Mouse (Mus musculus): Measurements from ENCODE around the gene Serp2. TPM values are rescaled to one million over a fixed set of nuclear protein-coding genes. Genes with fewer than 3 reads are reported as not detected.

The Serp2 gene
- polyA plus RNA-seq, 1 experiment from 2014 or later: 23.3 TPM

- Histone ChIP-seq H3K36me3 (peaks cover 25% of the 10 kb centered on the region), H3K9ac (peak overlapping the region; percentile 98), H3K4me1 (peaks cover 18% of the 10 kb centered on the region), H3K27me3 (no peaks in the 10 kb centered on the region), H3K4me3 (peak overlapping the region; percentile 83), H3K9me3 (no peaks in the 10 kb centered on the region), H3K4me2 (replicated peaks) (peak overlapping the region; percentile 93), H3K27ac (peak overlapping the region; percentile 100)
- WGBS: under 1% methylated on average over 10 of the region's 10 CpGs
- ATAC-seq (ENCODE audit: insufficient number of reproducible peaks, insufficient read depth, low FRiP score, low TSS enrichment): no peak
Observed at GRCm38 (mm10) chr14:76505101-76505438, 51.6 kb downstream of the Serp2 start.

- no peaks in the 10 kb centered on the region for H3K9me3 ChIP-seq
- peaks cover 22% of the 10 kb centered on the region for H3K4me1 ChIP-seq
- peak overlapping the region; percentile 93 for H3K4me2 ChIP-seq (replicated peaks)
- peak; percentile 95 for ATAC-seq (ENCODE audit: insufficient number of reproducible peaks, insufficient read depth, low FRiP score, low TSS enrichment)
- peak overlapping the region; percentile 98 for H3K9ac ChIP-seq
- under 1% methylated on average over 44 of the region's 52 CpGs for WGBS
- H3K4me3 ChIP-seq: peak overlapping the region; percentile 83
- peak overlapping the region; percentile 100 for H3K27ac ChIP-seq
- peaks cover 22% of the 10 kb centered on the region for H3K36me3 ChIP-seq
- H3K27me3 ChIP-seq: no peaks in the 10 kb centered on the region
Observed at GRCm38 (mm10) chr14:76504121-76504737, 52.5 kb downstream of the Serp2 start.

DNA sequence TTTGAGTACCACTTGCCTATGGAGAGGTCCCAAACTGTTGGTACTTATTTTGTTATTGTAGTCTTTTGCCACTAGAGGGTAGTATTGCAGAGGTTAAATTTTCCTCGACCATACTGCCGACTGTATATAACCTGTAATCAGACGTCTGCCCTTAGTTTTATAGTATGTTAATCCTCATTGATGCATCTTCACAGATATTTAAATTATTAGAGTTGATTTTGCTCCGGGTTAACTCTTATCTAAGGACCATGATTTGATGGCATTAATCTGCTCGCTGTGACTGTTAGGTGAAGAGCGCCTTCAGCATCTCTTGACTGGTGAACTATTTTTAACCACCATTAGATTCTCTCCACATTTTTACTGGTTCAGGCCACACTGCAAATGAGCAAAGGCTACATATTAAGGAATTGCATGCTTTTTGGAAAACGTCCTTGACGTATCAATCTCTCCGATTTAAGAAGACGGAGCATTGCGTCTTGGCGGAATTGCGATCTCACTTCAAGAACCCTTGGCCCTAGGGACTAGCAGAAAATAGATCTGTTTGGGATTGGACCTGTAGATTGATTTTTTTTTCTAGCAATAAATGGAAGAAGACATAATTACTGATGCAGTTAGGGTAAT lies 53.3 kb downstream of the Serp2 start:
- Histone ChIP-seq H3K9ac (no peak overlapping the region), H3K9me3 (no peaks in the 10 kb centered on the region), H3K4me1 (peaks cover 22% of the 10 kb centered on the region), H3K4me3 (peak overlapping the region; percentile 83), H3K36me3 (peaks cover 19% of the 10 kb centered on the region), H3K27ac (peak overlapping the region; percentile 100), H3K4me2 (replicated peaks) (peak overlapping the region; percentile 93), H3K27me3 (no peaks in the 10 kb centered on the region)
- ATAC-seq (ENCODE audit: insufficient number of reproducible peaks, insufficient read depth, low FRiP score, low TSS enrichment): no peak
- WGBS: 6% methylated on average over 13 of the region's 13 CpGs

DNA sequence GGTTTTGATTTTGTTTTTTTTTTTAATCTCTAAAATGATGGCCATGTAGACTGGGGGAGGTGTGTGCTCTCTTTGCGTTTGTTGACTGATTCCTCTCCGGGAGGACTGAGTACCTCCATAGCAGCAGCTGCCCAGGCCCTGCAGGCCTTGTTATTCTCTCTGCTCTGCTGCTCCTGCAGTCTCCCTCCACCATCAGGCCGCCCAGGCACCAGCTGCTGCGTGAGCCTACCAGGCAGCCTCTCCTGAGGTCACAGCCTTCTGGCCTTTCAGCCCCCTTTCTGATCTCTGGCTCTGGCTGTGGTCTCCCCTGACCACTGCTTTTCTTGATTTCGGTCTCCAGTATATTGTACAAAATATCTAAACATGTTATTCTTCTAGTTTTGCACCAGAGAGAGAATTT lies 56.7 kb downstream of the Serp2 start:
- 38% methylated on average over 5 of the region's 5 CpGs for WGBS
- H3K27me3 ChIP-seq: no peaks in the 10 kb centered on the region
- no peak for ATAC-seq (ENCODE audit: insufficient number of reproducible peaks, insufficient read depth, low FRiP score, low TSS enrichment)
- H3K4me1 ChIP-seq: peaks cover 10% of the 10 kb centered on the region
- no peaks in the 10 kb centered on the region for H3K9me3 ChIP-seq
- H3K9ac ChIP-seq: no peak overlapping the region
- no peak overlapping the region for H3K4me2 ChIP-seq (replicated peaks)
- H3K4me3 ChIP-seq: no peak overlapping the region
- H3K27ac ChIP-seq: no peak overlapping the region
- no peaks in the 10 kb centered on the region for H3K36me3 ChIP-seq

GRCm38 (mm10) chr14:76499492-76499891 lies 57.2 kb downstream of the Serp2 start:
- Histone ChIP-seq H3K36me3 (no peaks in the 10 kb centered on the region), H3K4me2 (replicated peaks) (no peak overlapping the region), H3K27ac (no peak overlapping the region), H3K4me1 (peaks cover 15% of the 10 kb centered on the region), H3K9ac (no peak overlapping the region), H3K4me3 (no peak overlapping the region), H3K27me3 (no peaks in the 10 kb centered on the region), H3K9me3 (no peaks in the 10 kb centered on the region)
- WGBS: 83% methylated on average over 6 of the region's 6 CpGs
- ATAC-seq (ENCODE audit: insufficient number of reproducible peaks, insufficient read depth, low FRiP score, low TSS enrichment): no peak

DNA sequence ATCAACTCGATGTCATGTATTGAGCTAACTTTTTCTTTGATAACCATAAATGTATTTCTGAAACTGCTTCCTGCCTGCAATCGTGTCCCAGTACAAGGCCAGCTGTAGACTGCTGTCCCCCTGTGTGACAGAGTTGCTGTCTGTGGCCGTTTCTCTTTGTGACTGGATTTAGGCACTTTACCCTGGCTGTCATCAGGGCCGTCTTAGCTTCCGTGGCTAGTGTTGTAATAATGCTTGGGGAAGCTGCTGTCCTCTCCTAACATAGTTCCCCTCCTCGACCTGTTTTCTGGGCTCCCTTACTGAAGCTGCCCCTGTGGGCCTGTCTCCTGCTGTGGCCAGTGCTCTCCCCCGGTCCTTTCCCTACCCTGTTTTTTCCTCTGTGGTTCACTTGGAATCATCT lies 58.5 kb downstream of the Serp2 start:
- no peak for ATAC-seq (ENCODE audit: insufficient number of reproducible peaks, insufficient read depth, low FRiP score, low TSS enrichment)
- no peak overlapping the region for H3K4me2 ChIP-seq (replicated peaks)

DNA sequence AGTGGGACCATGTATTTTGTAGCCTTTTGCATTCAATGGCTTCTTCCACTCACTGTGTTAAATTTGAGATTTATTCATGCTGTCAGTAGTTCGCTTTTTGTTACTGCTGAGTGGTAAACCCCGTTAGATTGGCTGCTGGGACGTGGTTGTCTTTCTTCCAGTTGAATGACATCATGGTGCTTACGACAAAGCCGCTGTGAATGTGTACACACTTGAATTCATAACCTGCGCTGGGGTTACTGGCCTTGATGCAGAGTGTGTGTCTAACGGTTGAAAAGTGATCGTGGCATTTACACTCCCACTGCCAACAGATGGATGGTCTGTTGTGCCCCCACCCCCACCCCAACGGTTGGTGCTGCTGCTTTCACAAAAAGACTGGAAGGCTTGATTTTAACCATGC lies 59.5 kb downstream of the Serp2 start:
- ATAC-seq (ENCODE audit: insufficient number of reproducible peaks, insufficient read depth, low FRiP score, low TSS enrichment): no peak
- Histone ChIP-seq H3K27ac (no peak overlapping the region), H3K36me3 (no peaks in the 10 kb centered on the region), H3K9me3 (no peaks in the 10 kb centered on the region), H3K9ac (no peak overlapping the region), H3K27me3 (no peaks in the 10 kb centered on the region), H3K4me1 (peaks cover 15% of the 10 kb centered on the region), H3K4me3 (no peak overlapping the region), H3K4me2 (replicated peaks) (no peak overlapping the region)
- 80% methylated on average over 9 of the region's 9 CpGs for WGBS

More for the DNA sequence above, 58.5 kb downstream of the Serp2 start:
- Histone ChIP-seq H3K4me3 (no peak overlapping the region), H3K4me1 (peaks cover 15% of the 10 kb centered on the region), H3K27me3 (no peaks in the 10 kb centered on the region), H3K36me3 (no peaks in the 10 kb centered on the region), H3K9ac (no peak overlapping the region), H3K9me3 (no peaks in the 10 kb centered on the region), H3K27ac (no peak overlapping the region; the same call in 1 of the 2 replicates)
- WGBS: 52% methylated on average over 7 of the region's 7 CpGs

- WGBS: 28% methylated on average over 5 of the region's 5 CpGs
- ATAC-seq (ENCODE audit: insufficient number of reproducible peaks, insufficient read depth, low FRiP score, low TSS enrichment): no peak
- no peak overlapping the region for H3K4me2 ChIP-seq (replicated peaks)
- H3K9me3 ChIP-seq: no peaks in the 10 kb centered on the region
- no peak overlapping the region for H3K4me3 ChIP-seq
- H3K36me3 ChIP-seq: no peaks in the 10 kb centered on the region
- no peaks in the 10 kb centered on the region for H3K27me3 ChIP-seq
- H3K4me1 ChIP-seq: peaks cover 11% of the 10 kb centered on the region
- H3K27ac ChIP-seq: peak overlapping the region; percentile 46; the same call in 1 of the 2 replicates
- H3K9ac ChIP-seq: no peak overlapping the region; the same call in 1 of the 2 replicates
Observed at GRCm38 (mm10) chr14:76495022-76495421, 61.7 kb downstream of the Serp2 start.

DNA sequence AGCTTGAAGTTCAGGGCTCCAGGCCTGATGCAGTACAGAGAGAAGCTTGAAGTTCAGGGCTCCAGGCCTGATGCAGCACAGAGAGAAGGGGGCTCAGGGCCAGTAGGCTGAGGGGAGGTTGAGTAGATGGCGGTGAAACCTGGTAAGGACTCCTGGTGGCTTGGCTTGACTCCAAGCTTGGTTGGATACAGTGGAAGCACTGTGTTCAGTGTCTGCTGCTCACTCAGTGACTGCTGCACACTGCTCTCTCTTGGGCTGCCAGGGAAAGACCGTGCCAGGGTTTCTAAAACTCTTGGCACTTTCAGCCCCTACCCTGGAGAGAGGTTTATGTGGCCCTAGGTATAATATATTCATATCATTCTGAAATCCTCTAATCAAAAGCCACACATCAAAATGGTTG lies 67.6 kb downstream of the Serp2 start:
- H3K9ac ChIP-seq: no peak overlapping the region; the same call in 1 of the 2 replicates
- no peaks in the 10 kb centered on the region for H3K27me3 ChIP-seq
- H3K36me3 ChIP-seq: no peaks in the 10 kb centered on the region
- H3K4me3 ChIP-seq: no peak overlapping the region
- H3K9me3 ChIP-seq: no peaks in the 10 kb centered on the region
- WGBS: 48% methylated on average over 2 of the region's 2 CpGs
- H3K4me2 ChIP-seq (replicated peaks): no peak overlapping the region
- H3K4me1 ChIP-seq: peaks cover 19% of the 10 kb centered on the region
- H3K27ac ChIP-seq: peak overlapping the region; percentile 80
- ATAC-seq (ENCODE audit: insufficient number of reproducible peaks, insufficient read depth, low FRiP score, low TSS enrichment): no peak

DNA sequence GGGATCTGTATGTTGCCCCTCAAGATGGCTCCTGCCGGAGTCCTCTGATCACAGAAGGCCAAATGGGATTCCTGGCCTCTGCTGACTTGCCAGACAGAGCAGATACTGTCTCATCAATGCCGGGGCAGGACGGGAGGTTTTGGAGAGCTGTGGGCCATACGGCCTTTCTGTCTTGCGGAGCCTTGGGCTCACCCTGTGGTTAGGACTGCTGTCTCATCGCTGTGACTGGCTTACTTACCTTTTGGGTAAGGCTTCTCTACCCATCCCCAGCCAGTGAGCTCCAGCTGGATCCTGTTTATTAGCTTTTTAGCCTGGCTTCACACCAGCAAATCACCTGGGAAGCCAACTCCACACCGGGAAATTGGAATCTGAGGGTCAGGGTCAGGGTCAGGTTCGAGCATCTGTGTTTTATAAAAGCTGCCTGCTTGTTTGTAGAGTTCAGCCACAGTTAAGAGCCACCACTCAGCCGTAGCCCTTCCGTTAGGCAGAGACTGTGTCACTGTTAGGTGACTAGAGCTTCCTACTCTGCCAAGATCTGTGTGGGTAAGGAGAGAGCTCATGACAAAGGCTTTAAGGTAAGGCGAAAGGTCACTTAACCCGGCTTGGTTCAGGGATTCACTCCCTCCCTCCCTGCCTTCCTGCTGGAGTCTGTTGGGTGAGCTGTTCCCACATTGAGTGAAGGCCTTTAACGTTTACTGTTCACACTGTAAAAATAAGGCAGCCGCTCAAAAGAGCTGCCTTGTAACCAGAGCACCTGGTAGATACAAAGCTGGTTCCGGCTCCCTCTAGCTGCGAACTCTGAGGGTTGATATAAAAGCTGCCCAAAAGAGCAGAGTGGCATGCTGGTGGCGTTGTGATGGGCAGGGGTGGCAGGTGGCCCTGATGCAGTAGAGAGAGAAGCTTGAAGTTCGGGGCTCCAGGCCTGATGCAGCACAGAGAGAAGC lies 68.3 kb downstream of the Serp2 start:
- Histone ChIP-seq H3K9ac (no peak overlapping the region; the same call in 1 of the 2 replicates), H3K27ac (peak overlapping the region; percentile 80), H3K36me3 (no peaks in the 10 kb centered on the region), H3K4me3 (no peak overlapping the region), H3K4me2 (replicated peaks) (no peak overlapping the region), H3K4me1 (peaks cover 19% of the 10 kb centered on the region), H3K9me3 (no peaks in the 10 kb centered on the region), H3K27me3 (no peaks in the 10 kb centered on the region)
- WGBS: 39% methylated on average over 18 of the region's 18 CpGs
- no peak for ATAC-seq (ENCODE audit: insufficient number of reproducible peaks, insufficient read depth, low FRiP score, low TSS enrichment)

DNA sequence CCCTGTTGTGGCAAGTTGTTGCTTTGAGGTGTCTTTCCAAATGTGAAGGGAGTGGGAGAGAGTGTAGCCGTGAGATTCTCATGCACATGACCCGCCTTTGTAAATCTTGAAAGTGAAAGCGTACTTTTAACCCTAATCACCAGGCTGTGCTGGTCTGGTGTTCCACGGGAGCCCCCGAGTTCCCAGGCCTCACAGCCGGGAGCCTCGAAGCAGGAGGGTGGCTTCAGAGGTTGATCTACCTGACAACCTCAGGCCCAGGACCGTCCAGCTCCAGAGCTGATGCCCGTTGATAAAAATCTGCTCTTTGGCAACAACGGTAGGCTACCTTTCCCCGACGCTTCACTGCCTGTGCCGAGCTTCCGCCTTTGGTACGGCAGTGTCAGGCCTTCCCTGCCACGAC lies 69.1 kb downstream of the Serp2 start:
- H3K4me2 ChIP-seq (replicated peaks): no peak overlapping the region
- H3K4me3 ChIP-seq: no peak overlapping the region
- no peaks in the 10 kb centered on the region for H3K9me3 ChIP-seq
- ATAC-seq (ENCODE audit: insufficient number of reproducible peaks, insufficient read depth, low FRiP score, low TSS enrichment): no peak
- H3K36me3 ChIP-seq: no peaks in the 10 kb centered on the region
- H3K27ac ChIP-seq: peak overlapping the region; percentile 80
- H3K4me1 ChIP-seq: peaks cover 19% of the 10 kb centered on the region
- WGBS: 78% methylated on average over 16 of the region's 16 CpGs
- no peak overlapping the region for H3K9ac ChIP-seq
- no peaks in the 10 kb centered on the region for H3K27me3 ChIP-seq

Data from embryonic facial prominence, embryonic 12.5 days (tissue).